Mouse (Mus musculus) liver, postnatal 0 days (tissue): ENCODE results near the gene Aida. TPM values are rescaled to one million over a fixed set of nuclear protein-coding genes. Genes with fewer than 3 reads are reported as not detected.

Experiments
- ATAC-seq: fragments of 200-750 bp; cut with Nextera tagmentation; 2 replicates; pipeline ENCODE4 v1.8.0; 2017; ENCODE audit warnings: mild to moderate bottlenecking, moderate library complexity
- DNase-seq: peaks from one replicate; pipeline ENCODE4 v3.0.0-alpha.2; 2016
- H3K27ac ChIP-seq: fragments of 300-500 bp; sonication (generic); 2 replicates; pipeline ENCODE4 v1.5.1; 2014; ENCODE audit warnings: antibody characterized with exemption, moderate library complexity, mild to moderate bottlenecking, low read depth
- H3K27me3 ChIP-seq: fragments of 300-500 bp; sonication (generic); 2 replicates; pipeline ENCODE4 v1.6.1; 2014; ENCODE audit warnings: low read length, control low read depth, mixed read lengths; ENCODE audit not compliant: insufficient read depth
- H3K36me3 ChIP-seq: fragments of 300-500 bp; sonication (generic); replicated peaks from 2 replicates; pipeline ENCODE4 v1.6.1; 2014; ENCODE audit warnings: mild to moderate bottlenecking, control low read depth, low read length, moderate library complexity, mixed read lengths; ENCODE audit not compliant: insufficient read depth
- H3K4me1 ChIP-seq: fragments of 300-500 bp; sonication (generic); 2 replicates; pipeline ENCODE4 v1.6.1; 2014; ENCODE audit warnings: antibody characterized with exemption, mild to moderate bottlenecking, control low read depth; ENCODE audit not compliant: insufficient read depth
- H3K4me2 ChIP-seq: fragments of 300-500 bp; sonication (generic); 2 replicates; pipeline ENCODE4 v1.6.1; 2014; ENCODE audit warnings: low read depth, mild to moderate bottlenecking, low read length, moderate library complexity, mixed read lengths
- H3K4me3 ChIP-seq: fragments of 300-500 bp; sonication (generic); 2 replicates; pipeline ENCODE4 v1.5.1; 2014; ENCODE audit warnings: low read depth, low read length
- H3K9ac ChIP-seq: fragments of 300-500 bp; sonication (generic); replicated peaks from 2 replicates; pipeline ENCODE4 v1.6.1; 2014; ENCODE audit warnings: mild to moderate bottlenecking, moderate library complexity
- H3K9me3 ChIP-seq: fragments of 300-500 bp; sonication (generic); 2 replicates; pipeline ENCODE4 v1.6.1; 2016; ENCODE audit warnings: mild to moderate bottlenecking, control low read depth, low read length, mixed read lengths
- CTCF ChIP-seq: sonication (generic); IDR thresholded peaks from 2 replicates; pipeline ENCODE4 v1.5.1; 2016; ENCODE audit warnings: antibody characterized with exemption, low read depth
- EP300 ChIP-seq: IDR thresholded peaks from 2 replicates; pipeline ENCODE4 v1.6.1; 2016; ENCODE audit warnings: antibody characterized with exemption, low read depth, mild to moderate bottlenecking
- WGBS: fragments of 180-500 bp; shearing (Covaris S2); extraction: QIAGEN DNeasy Blood & Tissue Kit; methylation state at CpG from one replicate; pipeline ENCODE4 v1.1.7; 2014; ENCODE audit not compliant: insufficient replicate concordance; 5-methylcytosine and 5-hydroxymethylcytosine counted together
- polyA plus RNA-seq: library from polyadenylated mRNA; unstranded; fragments of >200 nt; fragmentation: Nextera tagmentation; extraction: Ambion mirVana; gene quantifications from 2 replicates; pipeline ENCODE4 v1.2.1, GENCODE M21; 2015

Gene Aida
- polyA plus RNA-seq, 1 experiment from 2014 or later: 11.8 TPM

- Histone ChIP-seq H3K27ac (peak within 1 kb of the TSS; percentile 68), H3K4me3 (peak within 1 kb of the TSS; percentile 94), H3K27me3 (no peaks in the 10 kb centered on the region), H3K9me3 (peaks cover under 1% of the 10 kb centered on the region; the same call in 1 of the 2 replicates), H3K4me1 (peaks cover 14% of the 10 kb centered on the region), H3K36me3 (peaks cover 4% of the 10 kb centered on the region), H3K9ac (peak within 1 kb of the TSS; percentile 92), H3K4me2 (peak within 1 kb of the TSS; percentile 95)
- WGBS: 3% methylated on average over 50 of the region's 51 CpGs
- ATAC-seq (peak; percentile 99), DNase-seq (peak; percentile 93)
- TF ChIP-seq CTCF (peak; percentile 31; the same call in 1 of the 2 replicates), EP300 (no peak)
These were observed 73.1 kb downstream of the Aida start, which contains the start of gene Mia3 for GRCm38 (mm10) chr1:183369427-183370014. TSS of gene Mia3 (minus strand) at chr1:183369553.

DNA sequence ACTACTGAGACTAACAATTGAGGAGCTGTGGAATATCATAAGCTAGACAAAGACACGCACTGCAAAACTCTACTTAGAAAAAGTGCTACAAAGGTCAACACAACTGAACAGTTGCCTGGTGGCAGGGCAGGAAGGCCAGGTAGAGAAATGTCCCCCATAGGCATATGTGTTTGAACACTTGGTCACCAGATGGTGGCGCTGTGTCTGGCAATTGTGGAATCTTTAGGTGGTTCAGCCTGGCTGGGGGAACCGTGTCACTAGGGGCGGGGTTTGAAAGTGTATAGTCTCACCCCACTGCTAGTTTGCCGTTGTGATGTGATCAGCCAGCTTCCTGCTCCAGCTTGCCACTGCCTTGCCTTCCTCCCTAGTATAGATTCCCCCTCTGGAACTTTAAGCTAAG, 78.3 kb downstream of the Aida start:
- DNase-seq: no peak
- WGBS: 78% methylated on average over 5 of the region's 5 CpGs

More for the DNA sequence above, 78.3 kb downstream of the Aida start:
- Histone ChIP-seq H3K4me2 (no peak overlapping the region), H3K36me3 (no peaks in the 10 kb centered on the region), H3K4me3 (no peak overlapping the region), H3K4me1 (peaks cover 7% of the 10 kb centered on the region), H3K27me3 (no peaks in the 10 kb centered on the region), H3K9me3 (peaks cover 5% of the 10 kb centered on the region), H3K27ac (no peak overlapping the region), H3K9ac (no peak overlapping the region)
- no peak for ATAC-seq
- TF ChIP-seq EP300: no peak
- no peak for TF ChIP-seq CTCF

Other genes starting within 250 kb of the Aida start
- 1.6 and 1.9 TPM in 2 replicates for gene Disp1, start 75.1 kb upstream of the Aida start, polyA plus RNA-seq
- 14.0 and 17.1 TPM in 2 replicates for gene Brox, start 679 bp downstream of the Aida start, polyA plus RNA-seq
- 28.2 and 30.0 TPM in 2 replicates for gene Mia3, start 73.0 kb downstream of the Aida start, polyA plus RNA-seq
- 3.7 and 4.3 TPM in 2 replicates for gene Taf1a, start 92.4 kb downstream of the Aida start, polyA plus RNA-seq
- gene Hhipl2, start 121.6 kb downstream of the Aida start, polyA plus RNA-seq: not detected in 2 replicates